In genomic region chr13:59700137-59700536, GRCm38 (mm10) we compare ENCODE assay signal across 26 mouse cellular contexts. TPM values are rescaled to one million over a fixed set of nuclear protein-coding genes. Genes with fewer than 3 reads are reported as not detected.
DNase-seq lines count a peak whose midpoint lies in the region; ATAC-seq and TF ChIP-seq lines count a peak whose summit lies in the region.
"Not testable (repeated sequence)": the region's sequence is repeated elsewhere in the genome, so short reads cannot be mapped to it uniquely, and the experiment has no call there.
"Had no signal": no experiment of that assay in that cellular context is flagged by ENCODE, and none has a peak within 500 bp of the region (broad histone marks: within the 10 kb centered on the region; RNA-seq: fewer than 3 reads in every experiment).

No protein-coding gene starts in this region.

- not testable (repeated sequence) for H3K9ac ChIP-seq in embryonic facial prominence, embryonic 13.5 days; heart, postnatal 0 days (replicated peaks; ENCODE audit: low read depth, low read length); lung, postnatal 0 days (replicated peaks; ENCODE audit: low read depth); stomach, embryonic 15.5 days

- not testable (repeated sequence) for ATAC-seq in embryonic facial prominence, embryonic 13.5 days (ENCODE audit: insufficient number of reproducible peaks, insufficient read depth, low FRiP score, low TSS enrichment, low read depth)
- 0 out of 2 replicates have a peak, but pooled peaks have one; percentile 28 for ATAC-seq in erythroblast, adult 5-6 weeks (replicated peaks; ENCODE audit: low FRiP score, poor library complexity, severe bottlenecking)
- ATAC-seq in heart, postnatal 0 days (ENCODE audit: insufficient read depth, low read depth) = peak; percentile 60
- peak; percentile 70 for ATAC-seq in lung, postnatal 0 days
- ATAC-seq in stomach, embryonic 15.5 days (ENCODE audit: insufficient read depth, low FRiP score, low read depth) = 0 out of 2 replicates have a peak, but pooled peaks have one; percentile 22

- not testable (repeated sequence) for TF ChIP-seq CTCF in heart, postnatal 0 days (IDR thresholded peaks at IDR 0.05; ENCODE audit: low read depth); lung, postnatal 0 days (IDR thresholded peaks at IDR 0.05)

- not testable (repeated sequence) for H3K36me3 ChIP-seq in embryonic facial prominence, embryonic 13.5 days; heart, postnatal 0 days (replicated peaks; ENCODE audit: control insufficient read depth, insufficient read depth, low read length); lung, postnatal 0 days (ENCODE audit: insufficient read depth, low read length); stomach, embryonic 15.5 days

- 42% methylated on average over 1 of the region's 1 CpGs for WGBS in embryonic facial prominence, embryonic 13.5 days
- 41% methylated on average over 1 of the region's 1 CpGs for WGBS in heart, postnatal 0 days
- WGBS in lung, postnatal 0 days = 57% methylated on average over 1 of the region's 1 CpGs
- WGBS in stomach, embryonic 15.5 days = 53% methylated on average over 1 of the region's 1 CpGs

- not testable (repeated sequence) for H3K27me3 ChIP-seq in embryonic facial prominence, embryonic 13.5 days; heart, postnatal 0 days (ENCODE audit: control insufficient read depth, insufficient read depth, low read length); lung, postnatal 0 days (replicated peaks; ENCODE audit: insufficient read depth, low read length); stomach, embryonic 15.5 days (replicated peaks)

- not testable (repeated sequence) for H3K4me1 ChIP-seq in embryonic facial prominence, embryonic 13.5 days; heart, postnatal 0 days (ENCODE audit: control insufficient read depth, insufficient read depth); lung, postnatal 0 days (ENCODE audit: insufficient read depth, low read depth, low read length); stomach, embryonic 15.5 days

- H3K27ac ChIP-seq in embryonic facial prominence, embryonic 13.5 days = peak overlapping the region; percentile 41; the same call in 1 of the 2 replicates
- H3K27ac ChIP-seq in heart, postnatal 0 days (ENCODE audit: low read depth); lung, postnatal 0 days (ENCODE audit: low read length); stomach, embryonic 15.5 days: not testable (repeated sequence)

- H3K4me2 ChIP-seq in embryonic facial prominence, embryonic 13.5 days; heart, postnatal 0 days (ENCODE audit: low read depth, low read length); lung, postnatal 0 days (replicated peaks; ENCODE audit: low read depth, low read length); stomach, embryonic 15.5 days: not testable (repeated sequence)

- H3K9me3 ChIP-seq in embryonic facial prominence, embryonic 13.5 days; heart, postnatal 0 days (replicated peaks; ENCODE audit: control insufficient read depth, low read length); lung, postnatal 0 days (ENCODE audit: low read length); stomach, embryonic 15.5 days: not testable (repeated sequence)

- DNase-seq in heart, postnatal 0 days (ENCODE audit: low spot score) = not testable (repeated sequence)
- peak; percentile 12 for DNase-seq in kidney, postnatal 14 days
- DNase-seq in lung, postnatal 0 days (ENCODE audit: low spot score) = peak; percentile 26

- H3K4me3 ChIP-seq in embryonic facial prominence, embryonic 13.5 days; heart, postnatal 0 days (ENCODE audit: low read depth, low read length); lung, postnatal 0 days (ENCODE audit: low read depth, low read length); stomach, embryonic 15.5 days (replicated peaks): not testable (repeated sequence)

- TF ChIP-seq EP300 in heart, postnatal 0 days (IDR thresholded peaks at IDR 0.05; ENCODE audit: low read depth); lung, postnatal 0 days (IDR thresholded peaks at IDR 0.05): not testable (repeated sequence)

RNA-seq across cellular contexts. Expression of gene 4921517D22Rik, which starts 6.2 kb away (rescaled TPM):
- not detected in 2 replicates for polyA plus RNA-seq in embryonic facial prominence, embryonic 13.5 days (2015; fragmentation: Nextera tagmentation; extraction: Ambion mirVana)
- total RNA-seq in erythroblast, adult 5-6 weeks (2015; ENCODE audit: low replicate concordance) = not detected in 2 replicates
- total RNA-seq in erythroblast, adult 5-6 weeks (2017; ENCODE audit: low replicate concordance) = not detected in 2 replicates
- not detected in 2 replicates for total RNA-seq in heart, postnatal 0 days (2014; rRNA removed; ENCODE audit: low replicate concordance)
- not detected in 2 replicates for polyA plus RNA-seq in heart, postnatal 0 days (2015; fragmentation: Nextera tagmentation; extraction: Ambion mirVana)
- not detected in 2 replicates for polyA plus RNA-seq in lung, postnatal 0 days (2015; fragmentation: Nextera tagmentation; extraction: Ambion mirVana)
- not detected in 2 replicates for polyA plus RNA-seq in stomach, embryonic 15.5 days (2015; fragmentation: Nextera tagmentation; extraction: Ambion mirVana)
- total RNA-seq: adrenal gland, adult 8-10 months; adrenal gland, postnatal 25 days; gastrocnemius, adult 8-10 months; gastrocnemius, postnatal 25 days; heart, adult 18-20 months; heart, postnatal 25 days; hematopoietic stem cell, adult 5-6 weeks; MEL had no signal
- polyA plus RNA-seq: brain, embryonic 14.5 days; C2C12; CD4-positive, CD25-positive, alpha-beta regulatory T cell, adult 4 months; embryonic facial prominence, embryonic 11.5 days; forebrain, embryonic 12.5 days; forebrain, embryonic 15.5 days; heart, embryonic 13.5 days; heart, embryonic 16.5 days; hindbrain, embryonic 12.5 days; hindbrain, embryonic 15.5 days; intestine, embryonic 14.5 days had no signal

RNA-seq across cellular contexts. Expression of gene Spata31d1a, which starts 10.0 kb away (rescaled TPM):
- polyA plus RNA-seq in embryonic facial prominence, embryonic 13.5 days (2015; fragmentation: Nextera tagmentation; extraction: Ambion mirVana) = 0.04 and 0.20 TPM in 2 replicates
- total RNA-seq in erythroblast, adult 5-6 weeks (2015; ENCODE audit: low replicate concordance) = not detected in 2 replicates
- total RNA-seq in erythroblast, adult 5-6 weeks (2017; ENCODE audit: low replicate concordance) = not detected in 2 replicates
- total RNA-seq in heart, postnatal 0 days (2014; rRNA removed; ENCODE audit: low replicate concordance) = not detected in 2 replicates
- not detected in 2 replicates for polyA plus RNA-seq in heart, postnatal 0 days (2015; fragmentation: Nextera tagmentation; extraction: Ambion mirVana)
- polyA plus RNA-seq in lung, postnatal 0 days (2015; fragmentation: Nextera tagmentation; extraction: Ambion mirVana) = 0.14 and 0.41 TPM in 2 replicates
- polyA plus RNA-seq in stomach, embryonic 15.5 days (2015; fragmentation: Nextera tagmentation; extraction: Ambion mirVana) = not detected in 2 replicates
- total RNA-seq: adrenal gland, adult 8-10 months; adrenal gland, postnatal 25 days; gastrocnemius, adult 8-10 months; gastrocnemius, postnatal 25 days; heart, adult 18-20 months; heart, postnatal 25 days; hematopoietic stem cell, adult 5-6 weeks; MEL had no signal
- polyA plus RNA-seq: activated CD4-positive, CD25-positive, alpha-beta regulatory T cell, adult 4 months; C2C12; CD4-positive, CD25-positive, alpha-beta regulatory T cell, adult 4 months; embryonic facial prominence, embryonic 11.5 days; heart, embryonic 13.5 days; heart, embryonic 16.5 days; hindbrain, embryonic 15.5 days had no signal

RNA-seq across cellular contexts. Expression of gene Spata31d1b, which starts 11.9 kb away (rescaled TPM):
- polyA plus RNA-seq in embryonic facial prominence, embryonic 13.5 days (2015; fragmentation: Nextera tagmentation; extraction: Ambion mirVana) = not detected in 2 replicates
- not detected in 2 replicates for total RNA-seq in erythroblast, adult 5-6 weeks (2015; ENCODE audit: low replicate concordance)
- total RNA-seq in erythroblast, adult 5-6 weeks (2017; ENCODE audit: low replicate concordance) = not detected in 2 replicates
- not detected in 2 replicates for total RNA-seq in heart, postnatal 0 days (2014; rRNA removed; ENCODE audit: low replicate concordance)
- not detected in 2 replicates for polyA plus RNA-seq in heart, postnatal 0 days (2015; fragmentation: Nextera tagmentation; extraction: Ambion mirVana)
- polyA plus RNA-seq in lung, postnatal 0 days (2015; fragmentation: Nextera tagmentation; extraction: Ambion mirVana) = not detected in 2 replicates
- not detected in 2 replicates for polyA plus RNA-seq in stomach, embryonic 15.5 days (2015; fragmentation: Nextera tagmentation; extraction: Ambion mirVana)
- total RNA-seq: adrenal gland, adult 8-10 months; adrenal gland, postnatal 25 days; gastrocnemius, adult 8-10 months; gastrocnemius, postnatal 25 days; heart, postnatal 25 days; hematopoietic stem cell, adult 5-6 weeks; MEL had no signal
- polyA plus RNA-seq: activated CD4-positive, CD25-positive, alpha-beta regulatory T cell, adult 4 months; C2C12; CD4-positive, CD25-positive, alpha-beta regulatory T cell, adult 4 months; embryonic facial prominence, embryonic 11.5 days; forebrain, embryonic 12.5 days; forebrain, embryonic 15.5 days; heart, embryonic 13.5 days; heart, embryonic 16.5 days; hindbrain, embryonic 12.5 days; hindbrain, embryonic 15.5 days; intestine, embryonic 14.5 days had no signal

RNA-seq across cellular contexts. Expression of gene Golm1, which starts 24.5 kb away (rescaled TPM):
- polyA plus RNA-seq in embryonic facial prominence, embryonic 13.5 days (2015; fragmentation: Nextera tagmentation; extraction: Ambion mirVana) = 44.7 and 46.0 TPM in 2 replicates
- 13.4 and 16.1 TPM in 2 replicates for total RNA-seq in erythroblast, adult 5-6 weeks (2015; ENCODE audit: low replicate concordance)
- total RNA-seq in erythroblast, adult 5-6 weeks (2017; ENCODE audit: low replicate concordance) = 21.4 and 25.2 TPM in 2 replicates
- total RNA-seq in heart, postnatal 0 days (2014; rRNA removed; ENCODE audit: low replicate concordance) = 26.6 and 30.4 TPM in 2 replicates
- polyA plus RNA-seq in heart, postnatal 0 days (2015; fragmentation: Nextera tagmentation; extraction: Ambion mirVana) = 19.9 and 20.8 TPM in 2 replicates
- polyA plus RNA-seq in lung, postnatal 0 days (2015; fragmentation: Nextera tagmentation; extraction: Ambion mirVana) = 31.8 and 32.4 TPM in 2 replicates
- 77.2 and 80.9 TPM in 2 replicates for polyA plus RNA-seq in stomach, embryonic 15.5 days (2015; fragmentation: Nextera tagmentation; extraction: Ambion mirVana)

RNA-seq across cellular contexts. Expression of gene Spata31d1d, which starts 31.4 kb away (rescaled TPM):
- polyA plus RNA-seq in embryonic facial prominence, embryonic 13.5 days (2015; fragmentation: Nextera tagmentation; extraction: Ambion mirVana) = not detected in 2 replicates
- not detected in 2 replicates for total RNA-seq in erythroblast, adult 5-6 weeks (2015; ENCODE audit: low replicate concordance)
- 0.26 TPM in 1 of 2 replicates, not detected in the other for total RNA-seq in erythroblast, adult 5-6 weeks (2017; ENCODE audit: low replicate concordance)
- total RNA-seq in heart, postnatal 0 days (2014; rRNA removed; ENCODE audit: low replicate concordance) = not detected in 2 replicates
- polyA plus RNA-seq in heart, postnatal 0 days (2015; fragmentation: Nextera tagmentation; extraction: Ambion mirVana) = not detected in 2 replicates
- polyA plus RNA-seq in lung, postnatal 0 days (2015; fragmentation: Nextera tagmentation; extraction: Ambion mirVana) = not detected in 2 replicates
- polyA plus RNA-seq in stomach, embryonic 15.5 days (2015; fragmentation: Nextera tagmentation; extraction: Ambion mirVana) = not detected in 2 replicates
- total RNA-seq: adrenal gland, adult 8-10 months; adrenal gland, postnatal 25 days; gastrocnemius, adult 8-10 months; gastrocnemius, postnatal 25 days; heart, adult 18-20 months; heart, postnatal 25 days; hematopoietic stem cell, adult 5-6 weeks; MEL had no signal
- polyA plus RNA-seq: activated CD4-positive, CD25-positive, alpha-beta regulatory T cell, adult 4 months; C2C12; CD4-positive, CD25-positive, alpha-beta regulatory T cell, adult 4 months; embryonic facial prominence, embryonic 11.5 days; forebrain, embryonic 12.5 days; forebrain, embryonic 15.5 days; heart, embryonic 13.5 days; heart, embryonic 16.5 days; hindbrain, embryonic 12.5 days; hindbrain, embryonic 15.5 days; intestine, embryonic 14.5 days had no signal
